Mouse (Mus musculus): Measurements from ENCODE around the gene Gm49384. TPM values are rescaled to one million over a fixed set of nuclear protein-coding genes. Genes with fewer than 3 reads are reported as not detected.
A peak's percentile ranks its signal among the peaks of the same experiment; 100 is the strongest.

The Gm49384 gene
- polyA plus RNA-seq, 1 experiment from 2014 or later = 35.5 TPM

DNA sequence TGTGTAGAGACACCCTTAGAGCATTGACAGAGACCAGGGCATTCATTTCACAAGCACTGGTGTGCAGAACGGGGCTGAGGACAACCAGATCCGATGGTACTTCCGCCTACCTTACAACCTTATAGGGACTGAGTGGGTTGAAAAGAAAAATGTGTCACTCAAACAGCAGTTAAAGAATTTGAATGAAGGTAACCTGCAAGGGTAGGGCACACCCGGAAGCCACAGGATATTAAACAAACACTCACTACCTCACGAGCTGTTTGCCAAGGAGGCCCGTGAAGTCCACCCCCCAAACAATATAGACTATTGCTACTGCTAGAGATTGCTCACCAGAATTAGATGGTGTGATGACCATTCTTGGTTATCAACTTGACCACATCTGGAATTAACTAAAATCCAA is 31.7 kb upstream of the Gm49384 start:
- Histone ChIP-seq H3K4me1 (replicated peaks; ENCODE audit: control insufficient read depth, insufficient read depth, low read length) (peaks cover 3% of the 10 kb centered on the region), H3K4me2 (no peak overlapping the region), H3K4me3 (ENCODE audit: low read depth, low read length) (no peak overlapping the region), H3K9me3 (ENCODE audit: control insufficient read depth, low read length) (no peaks in the 10 kb centered on the region), H3K27ac (ENCODE audit: low read depth, low read length) (no peak overlapping the region), H3K36me3 (ENCODE audit: control insufficient read depth, insufficient read depth, low read length) (no peaks in the 10 kb centered on the region), H3K9ac (ENCODE audit: low read depth, low read length) (no peak overlapping the region), H3K27me3 (replicated peaks; ENCODE audit: control insufficient read depth, insufficient read depth, low read length) (no peaks in the 10 kb centered on the region)
- WGBS = 86% methylated on average over 6 of the region's 6 CpGs
- no peak for DNase-seq (ENCODE audit: low spot score)
- ATAC-seq (replicated peaks; ENCODE audit: low FRiP score) = no peak

DNA sequence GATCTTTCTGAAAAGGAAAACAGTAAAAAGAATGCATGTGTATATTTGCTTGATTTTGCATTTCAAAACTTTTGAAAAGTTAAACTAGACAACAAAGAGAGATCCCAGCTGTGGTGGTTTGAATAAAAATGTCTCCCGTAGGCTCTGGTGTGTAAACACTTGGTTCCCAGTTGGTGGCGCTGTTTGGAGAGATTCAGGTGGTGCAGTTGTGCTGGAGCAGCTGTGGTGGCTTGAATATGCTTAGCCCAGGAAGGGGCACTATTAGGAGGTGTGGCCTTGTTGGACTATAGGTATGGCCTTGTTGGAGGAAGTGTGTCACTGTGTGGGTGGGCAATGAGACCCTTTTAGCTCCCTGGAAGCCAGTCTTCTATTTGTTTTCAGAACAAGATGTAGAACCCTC is 25.2 kb upstream of the Gm49384 start:
- Histone ChIP-seq H3K9ac (ENCODE audit: low read depth, low read length) (no peak overlapping the region), H3K9me3 (ENCODE audit: control insufficient read depth, low read length) (no peaks in the 10 kb centered on the region), H3K4me2 (no peak overlapping the region), H3K4me3 (ENCODE audit: low read depth, low read length) (no peak overlapping the region), H3K27ac (ENCODE audit: low read depth, low read length) (no peak overlapping the region), H3K27me3 (replicated peaks; ENCODE audit: control insufficient read depth, insufficient read depth, low read length) (no peaks in the 10 kb centered on the region), H3K4me1 (replicated peaks; ENCODE audit: control insufficient read depth, insufficient read depth, low read length) (peaks cover 8% of the 10 kb centered on the region; the same call in 1 of the 2 replicates), H3K36me3 (ENCODE audit: control insufficient read depth, insufficient read depth, low read length) (no peaks in the 10 kb centered on the region)
- no peak for ATAC-seq (replicated peaks; ENCODE audit: low FRiP score)
- no peak for DNase-seq (ENCODE audit: low spot score)
- 57% methylated on average over 2 of the region's 2 CpGs for WGBS

DNA sequence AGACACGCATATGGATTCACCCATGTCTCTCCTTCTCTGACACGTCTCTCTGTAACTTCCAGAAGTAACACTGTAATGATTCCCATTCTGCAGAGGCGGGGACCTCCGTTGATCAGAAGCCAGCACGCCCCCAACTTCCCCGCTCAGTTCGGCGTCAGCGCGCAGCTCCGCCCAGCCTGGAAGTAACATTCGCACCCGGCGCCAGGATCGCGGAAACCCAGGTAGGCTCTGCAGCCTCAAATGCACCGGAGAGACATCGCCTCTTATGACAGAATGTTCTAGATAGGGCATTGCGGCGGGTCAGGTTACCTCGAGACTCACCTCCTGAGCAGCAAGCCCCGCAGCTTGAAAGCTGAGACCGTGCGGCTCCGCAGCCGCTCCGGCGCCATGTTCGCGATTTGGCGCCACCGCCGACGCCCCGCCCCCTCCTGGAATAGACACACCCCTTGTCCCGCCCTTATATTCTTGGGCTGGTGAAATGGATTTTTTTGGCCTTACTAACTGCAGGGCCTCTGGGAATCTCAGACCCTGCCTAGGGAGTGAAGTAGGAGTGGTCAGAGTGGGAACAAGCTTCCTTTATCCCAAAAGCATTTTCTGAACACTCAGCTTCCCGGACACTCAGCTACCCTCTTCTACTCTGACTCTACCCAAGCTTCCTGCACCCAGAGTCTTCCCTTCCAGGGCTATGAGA is 23.9 kb upstream of the Gm49384 start, which contains the start of gene Pole2:
TSS of gene Pole2 (minus strand) at position 420 of the 691 bp plus-strand sequence.
- ATAC-seq (replicated peaks; ENCODE audit: low FRiP score) (peak; percentile 93), DNase-seq (ENCODE audit: low spot score) (peak; percentile 93)
- Histone ChIP-seq H3K4me3 (ENCODE audit: low read depth, low read length) (peak within 1 kb of the TSS; percentile 58), H3K36me3 (ENCODE audit: control insufficient read depth, insufficient read depth, low read length) (no peaks in the 10 kb centered on the region), H3K27ac (ENCODE audit: low read depth, low read length) (peak within 1 kb of the TSS; percentile 64), H3K27me3 (replicated peaks; ENCODE audit: control insufficient read depth, insufficient read depth, low read length) (no peaks in the 10 kb centered on the region), H3K9ac (ENCODE audit: low read depth, low read length) (peak within 1 kb of the TSS; percentile 69), H3K4me2 (peak within 1 kb of the TSS; percentile 77), H3K4me1 (replicated peaks; ENCODE audit: control insufficient read depth, insufficient read depth, low read length) (peaks cover 8% of the 10 kb centered on the region; the same call in 1 of the 2 replicates), H3K9me3 (ENCODE audit: control insufficient read depth, low read length) (no peaks in the 10 kb centered on the region)
- under 1% methylated on average over 37 of the region's 37 CpGs for WGBS

DNA sequence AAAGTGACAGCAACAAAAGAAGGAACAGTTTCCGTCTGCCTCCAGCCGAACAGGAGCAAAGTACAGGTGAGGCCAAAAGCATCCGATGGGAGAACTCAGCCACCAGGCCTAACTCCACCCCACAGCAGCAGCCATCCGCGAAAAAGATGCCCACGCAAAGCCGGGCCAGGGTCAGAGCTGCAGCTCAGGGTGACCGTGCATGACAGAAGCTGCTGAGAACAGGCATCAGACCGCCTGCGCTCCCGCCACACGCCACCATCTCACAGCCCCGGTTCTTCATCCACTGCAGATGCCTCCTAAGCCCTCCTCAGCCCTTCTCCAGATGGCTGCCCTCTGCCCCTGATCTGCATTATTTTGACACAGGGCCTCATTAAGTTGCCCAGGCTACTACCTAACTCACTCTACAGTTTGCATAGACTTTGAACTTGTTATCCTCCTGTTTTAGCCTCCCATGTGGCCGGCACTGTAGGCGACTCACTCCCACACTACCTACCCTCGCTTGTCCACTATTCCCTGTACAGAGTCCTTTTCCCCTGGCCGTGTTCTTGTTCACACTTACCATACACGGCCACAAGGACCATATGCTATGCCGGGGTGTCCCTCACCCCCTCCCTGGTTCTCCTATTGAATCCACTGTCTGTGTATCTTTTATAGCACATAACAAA is 16.7 kb upstream of the Gm49384 start:
- Histone ChIP-seq H3K36me3 (ENCODE audit: control insufficient read depth, insufficient read depth, low read length) (peaks cover 30% of the 10 kb centered on the region; the same call in 1 of the 2 replicates), H3K9me3 (ENCODE audit: control insufficient read depth, low read length) (no peaks in the 10 kb centered on the region), H3K4me1 (replicated peaks; ENCODE audit: control insufficient read depth, insufficient read depth, low read length) (no peaks in the 10 kb centered on the region), H3K27ac (ENCODE audit: low read depth, low read length) (no peak overlapping the region), H3K27me3 (replicated peaks; ENCODE audit: control insufficient read depth, insufficient read depth, low read length) (no peaks in the 10 kb centered on the region), H3K4me3 (ENCODE audit: low read depth, low read length) (no peak overlapping the region), H3K9ac (ENCODE audit: low read depth, low read length) (no peak overlapping the region), H3K4me2 (no peak overlapping the region)
- ATAC-seq (replicated peaks; ENCODE audit: low FRiP score) = 0 out of 2 replicates have a peak, but pooled peaks have one; percentile 36
- no peak for DNase-seq (ENCODE audit: low spot score)
- WGBS = 88% methylated on average over 19 of the region's 19 CpGs

DNA sequence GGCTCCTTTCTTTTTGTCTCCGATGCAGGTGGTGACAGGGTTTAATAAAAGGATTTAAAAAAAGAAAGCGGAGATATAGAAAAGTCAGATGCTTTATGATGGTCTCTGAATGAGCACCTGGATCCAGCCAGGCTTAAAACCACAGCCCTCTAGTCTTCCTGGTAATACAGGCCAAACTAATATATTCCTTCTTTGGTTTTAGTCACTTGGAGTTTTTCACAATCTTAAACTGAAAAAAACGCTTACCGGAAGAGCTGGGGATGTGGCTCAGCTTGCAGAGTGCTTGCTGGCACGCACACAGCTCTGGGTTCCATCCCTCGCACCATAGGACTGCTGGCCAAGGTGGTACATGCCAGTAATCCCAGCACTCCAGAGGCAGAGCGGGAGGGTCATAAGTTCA is 12.5 kb upstream of the Gm49384 start:
- H3K27ac ChIP-seq (ENCODE audit: low read depth, low read length) = no peak overlapping the region
- DNase-seq (ENCODE audit: low spot score) = no peak
- H3K9me3 ChIP-seq (ENCODE audit: control insufficient read depth, low read length) = no peaks in the 10 kb centered on the region
- no peak overlapping the region for H3K9ac ChIP-seq (ENCODE audit: low read depth, low read length)
- ATAC-seq (replicated peaks; ENCODE audit: low FRiP score) = no peak
- no peaks in the 10 kb centered on the region for H3K4me1 ChIP-seq (replicated peaks; ENCODE audit: control insufficient read depth, insufficient read depth, low read length)
- no peak overlapping the region for H3K4me3 ChIP-seq (ENCODE audit: low read depth, low read length)
- peaks cover 47% of the 10 kb centered on the region for H3K36me3 ChIP-seq (ENCODE audit: control insufficient read depth, insufficient read depth, low read length)
- WGBS = 92% methylated on average over 7 of the region's 7 CpGs
- H3K27me3 ChIP-seq (replicated peaks; ENCODE audit: control insufficient read depth, insufficient read depth, low read length) = no peaks in the 10 kb centered on the region
- H3K4me2 ChIP-seq = no peak overlapping the region

DNA sequence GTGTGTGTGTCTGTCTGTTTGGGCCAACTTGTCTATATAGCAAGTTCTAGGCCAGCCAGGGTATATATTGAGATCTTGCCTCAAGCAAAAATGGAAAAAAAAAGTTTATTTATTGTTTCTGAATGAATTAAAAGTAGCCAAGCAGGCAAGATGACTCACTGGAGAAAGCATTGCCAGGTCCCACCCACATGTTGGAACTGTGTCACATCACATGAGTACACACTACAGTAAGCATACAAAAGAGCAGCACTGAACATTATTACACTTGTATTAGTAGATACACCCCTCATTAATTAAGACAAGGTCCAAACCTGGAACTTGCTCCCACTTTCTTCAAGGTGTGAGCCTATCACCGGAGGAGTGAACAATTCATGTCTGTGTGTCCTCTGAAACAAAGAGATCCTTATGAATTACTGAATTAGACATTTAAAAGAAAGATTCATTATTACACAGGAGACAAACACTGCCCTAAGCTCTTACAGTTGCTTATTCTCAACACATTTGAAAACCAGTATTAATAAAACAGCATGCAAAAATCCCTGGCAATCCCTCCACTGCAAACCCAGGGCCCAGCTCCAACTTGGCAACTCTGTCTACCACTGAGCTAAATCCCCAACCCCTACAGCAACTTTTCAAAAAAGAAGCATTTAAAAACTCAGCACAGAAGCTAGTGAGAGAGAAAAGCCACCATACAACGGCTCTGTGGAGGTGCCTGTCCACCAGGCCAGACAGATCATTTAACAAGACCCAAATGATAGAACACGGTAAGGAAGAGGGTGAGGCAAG is 11.1 kb upstream of the Gm49384 start:
- no peak overlapping the region for H3K4me3 ChIP-seq (ENCODE audit: low read depth, low read length)
- H3K27me3 ChIP-seq (replicated peaks; ENCODE audit: control insufficient read depth, insufficient read depth, low read length) = no peaks in the 10 kb centered on the region
- no peak overlapping the region for H3K9ac ChIP-seq (ENCODE audit: low read depth, low read length)
- DNase-seq (ENCODE audit: low spot score) (no peak), ATAC-seq (replicated peaks; ENCODE audit: low FRiP score) (no peak)
- H3K9me3 ChIP-seq (ENCODE audit: control insufficient read depth, low read length) = no peaks in the 10 kb centered on the region
- WGBS = 94% methylated on average over 3 of the region's 3 CpGs
- H3K4me2 ChIP-seq = no peak overlapping the region
- H3K36me3 ChIP-seq (ENCODE audit: control insufficient read depth, insufficient read depth, low read length) = peaks cover 40% of the 10 kb centered on the region
- H3K4me1 ChIP-seq (replicated peaks; ENCODE audit: control insufficient read depth, insufficient read depth, low read length) = no peaks in the 10 kb centered on the region
- no peak overlapping the region for H3K27ac ChIP-seq (ENCODE audit: low read depth, low read length)

DNA sequence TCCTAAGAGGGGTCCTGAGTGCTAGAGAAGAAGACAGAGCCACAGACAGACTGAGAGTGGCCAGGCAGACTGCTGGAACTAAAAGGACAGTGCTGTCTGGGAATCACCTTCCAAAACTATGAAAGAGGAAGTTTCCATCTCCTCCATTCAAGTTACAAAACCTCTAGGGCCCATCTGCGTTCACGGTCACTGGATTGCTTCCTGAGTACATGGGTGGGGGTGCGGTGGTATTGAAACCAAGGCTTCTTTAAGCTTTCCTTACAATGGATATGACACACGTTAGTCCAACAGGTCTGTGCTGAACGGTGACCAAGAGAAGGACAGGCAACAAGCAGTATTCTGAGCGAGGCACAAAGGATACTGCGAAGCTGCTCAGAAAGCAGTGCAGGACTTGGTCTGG is 10.3 kb upstream of the Gm49384 start:
- no peaks in the 10 kb centered on the region for H3K27me3 ChIP-seq (replicated peaks; ENCODE audit: control insufficient read depth, insufficient read depth, low read length)
- no peak overlapping the region for H3K4me3 ChIP-seq (ENCODE audit: low read depth, low read length)
- DNase-seq (ENCODE audit: low spot score) (no peak), ATAC-seq (replicated peaks; ENCODE audit: low FRiP score) (no peak)
- no peaks in the 10 kb centered on the region for H3K4me1 ChIP-seq (replicated peaks; ENCODE audit: control insufficient read depth, insufficient read depth, low read length)
- H3K36me3 ChIP-seq (ENCODE audit: control insufficient read depth, insufficient read depth, low read length) = peaks cover 40% of the 10 kb centered on the region
- H3K4me2 ChIP-seq = no peak overlapping the region
- no peaks in the 10 kb centered on the region for H3K9me3 ChIP-seq (ENCODE audit: control insufficient read depth, low read length)
- no peak overlapping the region for H3K27ac ChIP-seq (ENCODE audit: low read depth, low read length)
- WGBS = 83% methylated on average over 7 of the region's 7 CpGs
- no peak overlapping the region for H3K9ac ChIP-seq (ENCODE audit: low read depth, low read length)

DNA sequence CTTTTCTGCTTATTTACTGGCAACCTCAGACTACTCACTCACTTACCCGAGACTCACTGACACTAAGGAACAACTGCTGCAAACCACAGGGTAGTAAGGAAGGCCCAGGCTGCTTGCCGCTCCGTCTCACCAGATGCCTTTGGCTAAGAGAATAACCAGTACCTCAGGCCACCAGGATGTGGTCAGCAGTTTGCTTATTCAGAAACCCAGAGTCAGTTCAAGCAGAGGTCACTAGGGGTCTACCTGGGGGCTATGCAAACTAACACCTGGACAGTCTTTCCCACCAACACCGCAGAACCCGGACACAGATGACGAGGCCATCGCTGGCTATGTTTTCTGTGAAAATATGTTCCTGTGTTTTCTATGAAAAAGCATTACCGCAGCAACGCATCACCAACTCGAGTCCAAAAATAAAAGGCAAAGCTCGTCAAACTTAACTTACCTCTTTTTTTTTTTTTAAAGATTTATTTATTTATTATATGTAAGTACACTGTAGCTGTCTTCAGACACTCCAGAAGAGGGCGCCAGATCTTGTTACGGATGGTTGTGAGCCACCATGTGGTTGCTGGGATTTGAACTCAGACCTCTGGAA is 9.2 kb upstream of the Gm49384 start:
- H3K9ac ChIP-seq (ENCODE audit: low read depth, low read length) = no peak overlapping the region
- peaks cover 36% of the 10 kb centered on the region for H3K36me3 ChIP-seq (ENCODE audit: control insufficient read depth, insufficient read depth, low read length)
- H3K9me3 ChIP-seq (ENCODE audit: control insufficient read depth, low read length) = no peaks in the 10 kb centered on the region
- no peak overlapping the region for H3K27ac ChIP-seq (ENCODE audit: low read depth, low read length)
- no peaks in the 10 kb centered on the region for H3K27me3 ChIP-seq (replicated peaks; ENCODE audit: control insufficient read depth, insufficient read depth, low read length)
- DNase-seq (ENCODE audit: low spot score) = no peak
- no peak overlapping the region for H3K4me3 ChIP-seq (ENCODE audit: low read depth, low read length)
- no peak overlapping the region for H3K4me2 ChIP-seq
- 90% methylated on average over 13 of the region's 13 CpGs for WGBS
- no peaks in the 10 kb centered on the region for H3K4me1 ChIP-seq (replicated peaks; ENCODE audit: control insufficient read depth, insufficient read depth, low read length)
- ATAC-seq (replicated peaks; ENCODE audit: low FRiP score) = no peak
